Mouse (Mus musculus) left cerebral cortex, adult 11 months (tissue): ENCODE measurements around the gene Rnf126.
"Not testable (repeated sequence)": the region's sequence is repeated elsewhere in the genome, so short reads cannot be mapped to it uniquely, and the experiment has no call there.

Source experiments
- DNase-seq: peaks from one replicate; pipeline ENCODE4 v3.0.0; 2022; ENCODE audit warnings: low spot score

Rnf126 gene

GRCm38 (mm10) chr10:79766001-79766507 lies 698 bp downstream of the Rnf126 start:
- DNase-seq = no peak

DNA sequence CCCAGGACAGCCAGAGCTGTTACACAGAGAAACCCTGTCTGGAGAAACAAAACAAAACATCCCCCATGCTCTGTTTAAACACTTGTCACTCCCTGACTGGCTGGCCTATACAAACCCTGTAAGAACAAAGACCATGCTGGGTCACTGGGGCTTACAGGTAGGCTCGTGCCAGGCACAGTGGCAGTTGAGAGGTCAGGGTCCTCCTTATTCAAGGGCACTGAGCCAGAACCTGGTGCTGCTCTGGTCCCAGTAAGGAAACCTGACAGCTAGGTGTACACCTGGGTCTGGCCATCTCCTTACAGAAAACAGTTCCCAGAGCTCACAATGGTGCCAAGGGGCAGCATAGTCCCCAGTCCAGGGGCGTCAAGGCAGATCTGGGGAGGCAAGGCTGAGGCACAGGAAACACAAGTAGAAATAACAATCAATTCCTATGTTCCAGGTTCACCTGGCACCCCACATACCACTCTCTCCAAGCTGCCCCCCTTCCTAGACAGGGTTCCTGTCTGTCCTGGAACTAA lies 1.5 kb downstream of the Rnf126 start:
- no peak for DNase-seq

DNA sequence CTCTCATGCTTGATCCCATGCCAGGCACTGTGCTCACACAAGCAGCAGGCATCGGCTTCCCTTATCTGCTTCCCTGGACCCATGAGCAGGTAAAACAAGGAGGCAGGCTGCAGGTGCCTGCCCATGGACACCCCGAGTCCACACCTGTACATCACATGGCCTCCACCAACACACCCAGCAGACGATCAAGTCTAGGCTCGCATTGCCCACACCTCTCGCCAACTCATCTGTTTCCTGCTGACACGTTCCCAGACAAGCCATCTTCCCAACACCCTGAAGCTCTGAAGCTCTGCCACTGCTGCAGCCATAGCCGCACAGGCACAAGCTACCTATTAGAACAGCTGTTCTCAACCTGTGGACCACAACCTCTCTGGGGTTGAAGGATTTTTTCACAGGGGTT lies 2.5 kb downstream of the Rnf126 start:
- DNase-seq = no peak

DNA sequence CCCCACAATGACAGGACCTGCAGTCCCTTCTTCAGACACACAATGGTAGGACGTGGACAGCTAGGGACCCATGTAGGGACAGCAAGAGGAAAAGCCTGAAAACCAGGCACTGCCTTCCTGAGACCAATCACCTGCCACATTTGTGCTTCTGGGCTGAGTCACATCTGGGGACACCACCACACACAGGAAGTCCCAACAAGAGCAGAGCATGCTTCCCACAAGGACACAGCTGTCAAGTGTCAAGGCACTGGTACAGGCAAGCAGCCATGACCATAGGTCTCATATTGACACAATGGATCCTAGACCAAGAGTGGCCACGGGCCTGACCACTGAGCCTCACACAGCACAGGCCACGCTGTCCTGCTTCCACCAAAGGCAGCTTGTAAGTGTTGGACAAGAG lies 3.9 kb downstream of the Rnf126 start:
- DNase-seq = no peak

DNA sequence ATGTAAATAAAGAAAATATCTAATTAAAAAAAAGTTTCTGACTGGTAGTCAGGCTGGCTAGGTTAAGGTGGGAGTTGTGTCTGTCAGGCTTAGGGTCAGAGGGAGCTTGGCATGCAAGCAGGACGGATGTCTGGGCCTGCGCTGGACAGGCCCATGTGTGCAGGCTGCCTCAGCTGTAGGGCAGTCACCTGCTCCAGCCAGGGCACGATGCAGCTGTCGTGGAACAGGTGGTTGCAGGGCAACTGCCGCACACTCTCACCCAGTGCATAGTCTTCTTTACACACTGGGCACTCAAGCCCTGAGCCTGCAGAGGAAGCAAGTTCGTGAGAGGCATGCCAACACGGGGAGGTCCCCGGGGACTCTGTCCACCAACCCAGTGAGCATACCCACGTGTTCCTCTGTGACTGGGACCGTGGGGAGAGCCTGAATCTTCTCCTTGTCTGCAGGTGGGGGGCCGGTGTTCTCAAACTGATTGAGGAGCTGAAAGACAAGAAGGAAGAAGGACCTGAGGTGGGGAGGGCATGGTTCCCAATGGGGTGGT lies 6.1 kb downstream of the Rnf126 start:
- no peak for DNase-seq

GRCm38 (mm10) chr10:79759675-79760074 lies 7.1 kb downstream of the Rnf126 start:
- DNase-seq = not testable (repeated sequence)

GRCm38 (mm10) chr10:79756660-79757059 lies 10.1 kb downstream of the Rnf126 start:
- no peak for DNase-seq

DNA sequence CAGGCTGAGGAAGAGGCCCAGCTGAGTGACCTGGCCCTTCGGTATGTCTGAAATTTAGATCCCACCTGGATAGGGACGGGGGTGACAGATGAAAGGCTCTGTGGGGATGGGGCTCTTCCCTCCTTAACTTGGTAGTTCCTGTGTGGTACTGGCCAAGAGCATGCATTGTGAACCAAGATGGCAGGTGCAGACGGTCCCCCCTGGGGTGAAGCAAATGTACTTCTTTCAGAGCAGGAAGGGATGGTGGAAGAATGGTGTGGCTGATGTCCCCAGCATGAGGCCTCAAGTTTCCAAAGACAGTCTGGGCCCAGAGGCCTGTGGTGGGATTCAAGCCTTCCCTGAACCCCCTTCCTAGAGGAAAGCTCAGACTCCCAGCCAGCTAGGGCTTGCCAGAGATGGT lies 10.9 kb downstream of the Rnf126 start:
- no peak for DNase-seq

DNA sequence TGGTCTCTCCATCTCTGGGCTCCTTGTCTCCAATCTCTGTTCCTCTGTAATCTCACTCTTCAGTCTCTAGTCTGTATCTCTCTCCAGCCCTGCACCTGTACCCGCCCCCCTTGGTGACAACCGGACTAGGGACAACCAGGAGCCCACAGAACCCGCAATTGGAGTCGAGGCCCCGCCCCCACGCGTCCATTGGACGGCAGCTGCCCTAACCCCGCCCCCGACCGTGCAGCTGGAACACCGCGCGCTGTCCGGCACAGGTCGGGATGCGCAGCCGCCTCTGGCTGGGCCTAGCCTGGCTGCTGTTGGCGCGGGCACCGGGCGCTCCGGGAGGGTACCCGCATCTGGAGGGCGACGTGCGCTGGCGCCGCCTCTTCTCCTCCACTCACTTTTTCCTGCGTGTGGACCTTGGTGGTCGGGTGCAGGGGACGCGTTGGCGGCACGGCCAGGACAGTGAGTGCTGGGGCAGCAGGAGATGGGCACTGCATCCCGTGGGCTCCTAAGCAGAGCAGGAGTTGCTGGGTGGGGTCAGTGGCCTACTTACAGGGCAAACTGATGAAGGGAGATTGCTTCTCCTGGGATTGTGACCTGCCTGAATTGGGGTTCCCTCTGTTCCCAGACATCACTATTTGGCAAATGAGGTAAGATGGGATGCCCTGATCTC lies 11.8 kb downstream of the Rnf126 start, which contains the start of gene Fgf22:
Fgf22 (plus strand) TSS at position 221 of the 661 bp plus-strand sequence.
- peak; percentile 76 for DNase-seq

GRCm38 (mm10) chr10:79748496-79748895 lies 18.3 kb downstream of the Rnf126 start:
- DNase-seq = no peak

- no peak for DNase-seq
These were observed 20.0 kb downstream of the Rnf126 start for GRCm38 (mm10) chr10:79746774-79747151.

DNA sequence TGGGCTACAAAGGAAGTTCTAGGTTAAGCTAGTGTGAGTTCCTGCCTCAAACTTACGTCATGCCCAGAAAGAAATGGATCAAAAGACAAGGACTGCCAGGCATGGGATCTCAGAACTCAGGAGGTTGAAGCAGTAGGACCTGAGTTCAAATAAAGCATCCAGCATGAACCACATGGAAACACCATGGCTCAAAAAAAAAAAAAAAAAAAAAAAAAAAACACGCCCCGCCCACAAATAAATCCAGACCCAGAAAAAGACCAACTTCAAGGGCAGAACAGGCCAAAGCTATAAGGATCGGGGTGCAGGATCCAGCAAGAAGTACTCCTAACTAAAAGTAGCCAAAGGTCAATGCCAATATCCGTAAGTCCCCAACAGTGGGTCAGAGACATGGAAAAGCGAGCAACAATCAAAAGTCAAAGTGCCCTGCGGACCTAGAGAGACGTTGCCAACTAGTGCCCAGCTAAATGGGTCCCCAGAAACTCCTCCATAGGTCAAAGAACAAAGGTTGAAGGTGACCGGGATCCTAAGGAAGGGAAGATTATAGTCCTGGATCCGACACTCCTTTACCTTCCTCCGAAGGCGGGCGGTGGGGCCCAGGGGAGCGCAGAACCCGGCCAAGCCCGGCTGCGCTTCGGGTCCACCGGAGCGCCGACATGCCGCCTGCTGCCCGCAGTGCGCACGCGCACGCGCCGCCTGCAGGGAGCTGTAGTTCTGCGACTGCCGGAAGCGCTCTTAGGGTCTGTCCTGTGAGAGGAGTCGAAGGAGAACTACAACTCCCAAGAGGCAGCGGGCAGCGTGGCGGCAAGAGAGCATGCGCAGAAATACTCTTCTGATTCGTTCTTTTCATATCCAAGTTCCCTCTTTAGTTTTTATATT lies 20.6 kb downstream of the Rnf126 start, which contains the start of gene Polrmt:
Polrmt (minus strand) TSS at position 684 of the 876 bp plus-strand sequence.
- peak; percentile 98 for DNase-seq

- DNase-seq = no peak
These were observed 21.3 kb downstream of the Rnf126 start for GRCm38 (mm10) chr10:79745411-79745810.

DNA sequence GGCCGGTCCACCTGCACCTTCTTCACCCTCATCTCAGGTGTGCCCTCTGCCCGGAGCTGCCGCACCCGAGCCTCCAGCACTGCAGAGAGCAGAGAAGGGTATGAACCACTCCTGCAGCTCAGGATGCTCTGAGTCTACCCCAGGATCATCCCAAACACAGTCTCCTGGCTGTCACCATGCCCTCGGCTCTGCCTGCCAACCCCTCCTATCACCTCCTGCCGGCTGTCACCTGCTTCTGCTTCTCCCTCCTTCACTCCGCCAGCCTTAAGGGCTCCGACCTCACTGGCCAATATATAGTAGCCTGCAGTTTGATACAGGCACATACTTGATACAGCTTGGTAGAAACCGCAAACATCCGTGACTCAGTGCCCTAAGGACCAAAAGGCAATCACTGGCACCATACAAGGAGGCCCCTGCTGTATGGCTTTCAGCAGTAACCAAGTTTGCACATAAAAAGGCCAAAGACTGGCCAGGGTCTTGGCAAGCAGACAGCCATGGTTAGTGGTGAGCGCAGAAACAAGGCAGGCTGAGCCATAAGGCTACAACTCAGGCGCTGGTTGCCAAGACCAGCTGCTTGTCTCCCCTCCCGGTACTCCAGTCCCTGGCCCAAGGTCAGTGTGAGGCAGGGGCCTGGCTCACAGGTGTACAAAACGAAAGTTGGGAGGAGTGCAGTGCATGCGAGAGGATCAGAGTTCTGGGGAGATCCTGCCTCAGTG lies 22.9 kb downstream of the Rnf126 start:
- DNase-seq = no peak

DNA sequence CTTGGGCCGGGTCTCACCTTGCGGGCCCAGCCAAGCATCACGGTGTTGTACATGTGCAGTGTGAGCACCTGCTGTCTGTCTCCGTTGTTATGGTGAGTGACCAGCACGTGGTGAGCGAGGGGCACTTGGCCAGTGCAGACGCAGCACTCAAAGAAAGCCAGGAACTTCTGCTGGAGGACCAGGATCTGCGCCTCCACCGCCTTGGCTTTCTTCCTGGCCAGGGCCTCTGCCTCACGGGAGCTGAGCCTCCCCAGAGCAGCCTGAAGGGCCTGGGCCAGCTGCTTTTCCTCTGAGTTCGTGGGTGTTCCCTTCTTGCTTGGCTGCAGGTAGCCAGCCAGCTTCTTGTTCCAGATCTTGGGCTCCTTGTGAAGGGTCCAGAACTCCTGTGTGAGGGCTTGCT lies 23.6 kb downstream of the Rnf126 start:
- no peak for DNase-seq

DNA sequence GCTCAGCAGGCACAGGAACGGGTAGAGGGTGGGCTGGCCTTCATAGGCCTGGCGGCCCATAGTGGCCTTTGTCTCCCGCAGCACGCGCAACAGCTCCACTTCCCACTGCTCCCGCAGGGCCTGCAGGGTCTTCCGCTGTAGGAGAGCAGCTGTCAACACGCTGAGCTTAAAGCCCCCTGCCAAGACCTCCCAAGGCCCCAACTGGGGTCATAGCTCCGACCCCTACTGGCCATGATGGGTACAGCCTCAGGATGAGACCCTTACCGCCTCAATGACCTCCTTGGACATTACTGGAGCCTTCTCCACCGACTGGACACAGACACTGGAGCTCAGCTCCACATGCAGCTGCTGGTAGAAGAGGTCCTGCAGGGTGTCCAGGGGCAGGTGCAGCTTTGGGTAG lies 25.9 kb downstream of the Rnf126 start:
- no peak for DNase-seq

GRCm38 (mm10) chr10:79739234-79739633 lies 27.5 kb downstream of the Rnf126 start:
- DNase-seq = no peak

GRCm38 (mm10) chr10:79738259-79738658 lies 28.5 kb downstream of the Rnf126 start:
- DNase-seq = no peak

DNA sequence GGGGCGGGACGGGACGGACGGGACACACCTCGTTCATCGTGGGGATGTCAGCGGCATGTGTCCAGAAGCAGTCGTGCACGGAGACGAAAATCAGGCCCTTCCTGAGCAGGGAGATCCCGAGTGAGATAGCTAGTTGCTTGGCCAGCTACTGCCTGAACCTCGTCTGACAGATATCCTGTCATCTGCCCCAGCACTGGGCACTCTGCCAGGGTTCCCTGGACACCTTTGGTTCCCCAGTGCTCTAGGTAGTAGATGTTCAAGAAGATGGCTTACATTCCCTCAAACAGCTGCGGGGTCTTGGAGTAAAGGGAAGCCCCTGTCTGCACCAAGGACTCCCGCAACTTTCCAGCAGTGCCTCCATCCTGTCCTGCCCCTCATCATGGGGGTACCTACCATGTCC lies 30.0 kb downstream of the Rnf126 start:
- no peak for DNase-seq

- no peak for DNase-seq
These were observed 31.4 kb downstream of the Rnf126 start for GRCm38 (mm10) chr10:79735361-79735760.

DNA sequence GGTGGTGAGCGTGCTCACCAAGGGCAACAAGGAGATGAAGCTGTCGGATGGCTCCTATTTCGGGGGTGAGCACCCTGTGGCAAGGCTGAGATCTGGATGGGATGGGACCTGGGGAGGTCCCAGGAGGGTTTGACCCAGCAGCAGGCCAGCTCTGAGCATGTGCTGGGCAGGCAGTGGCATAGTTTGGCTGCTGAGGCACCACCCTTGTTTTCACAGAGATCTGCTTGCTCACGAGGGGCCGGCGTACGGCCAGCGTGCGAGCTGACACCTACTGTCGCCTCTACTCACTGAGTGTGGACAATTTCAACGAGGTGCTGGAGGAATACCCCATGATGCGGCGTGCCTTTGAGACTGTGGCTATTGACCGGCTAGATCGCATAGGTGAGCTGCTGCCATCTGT lies 32.9 kb downstream of the Rnf126 start:
- DNase-seq = no peak

- DNase-seq = no peak
These were observed 34.3 kb downstream of the Rnf126 start for GRCm38 (mm10) chr10:79732500-79732899.
